Mouse (Mus musculus): Measurements from ENCODE around the gene Orc6. TPM values are rescaled to one million over a fixed set of nuclear protein-coding genes. Genes with fewer than 3 reads are reported as not detected.

Orc6 gene
- polyA plus RNA-seq (2012) = 24.5 and 26.9 TPM in 2 replicates

GRCm38 (mm10) chr8:85299434-85300077, at the start of gene Orc6, which contains the start of gene Vps35:
Orc6 (plus strand) TSS chr8:85299632.
Vps35 (minus strand) TSS chr8:85299802.

Other genes starting within 250 kb of the Orc6 start
- 19.4 and 20.4 TPM in 2 replicates for gene Fbxw9, start 239.6 kb upstream of the Orc6 start, polyA plus RNA-seq (2012)
- 0.30 and 0.79 TPM in 2 replicates for gene Gm5741, start 231.7 kb upstream of the Orc6 start, polyA plus RNA-seq (2012)
- gene Dhps, start 227.9 kb upstream of the Orc6 start, polyA plus RNA-seq (2012) = 45.6 and 47.8 TPM in 2 replicates
- 15.9 and 19.7 TPM in 2 replicates for gene Wdr83os, start 218.9 kb upstream of the Orc6 start, polyA plus RNA-seq (2012)
- gene Wdr83, start 218.3 kb upstream of the Orc6 start, polyA plus RNA-seq (2012) = 28.6 and 36.6 TPM in 2 replicates
- gene Man2b1, start 216.4 kb upstream of the Orc6 start, polyA plus RNA-seq (2012) = 34.4 and 41.1 TPM in 2 replicates
- not detected in 2 replicates for gene Zfp791, start 176.5 kb upstream of the Orc6 start, polyA plus RNA-seq (2012)
- gene Cks1brt, start 147.7 kb upstream of the Orc6 start, polyA plus RNA-seq (2012) = not detected in 2 replicates
- not detected in 2 replicates for gene Olfr371, start 73.6 kb upstream of the Orc6 start, polyA plus RNA-seq (2012)
- 3.2 and 3.8 TPM in 2 replicates for gene Vps35, start 170 bp downstream of the Orc6 start, polyA plus RNA-seq (2012)
- gene Mylk3, start 86.7 kb downstream of the Orc6 start, polyA plus RNA-seq (2012) = 5.5 and 7.3 TPM in 2 replicates
- 74.2 and 81.1 TPM in 2 replicates for gene 4921524J17Rik, start 133.2 kb downstream of the Orc6 start, polyA plus RNA-seq (2012)
- gene Gpt2, start 192.9 kb downstream of the Orc6 start, polyA plus RNA-seq (2012) = 1.7 and 2.0 TPM in 2 replicates